Mouse (Mus musculus): ENCODE results near the gene Gab1. TPM values are rescaled to one million over a fixed set of nuclear protein-coding genes. Genes with fewer than 3 reads are reported as not detected.

Gab1 gene
- total RNA-seq, 2 experiments from 2014 or later = 36.7 to 43.6 TPM

DNA sequence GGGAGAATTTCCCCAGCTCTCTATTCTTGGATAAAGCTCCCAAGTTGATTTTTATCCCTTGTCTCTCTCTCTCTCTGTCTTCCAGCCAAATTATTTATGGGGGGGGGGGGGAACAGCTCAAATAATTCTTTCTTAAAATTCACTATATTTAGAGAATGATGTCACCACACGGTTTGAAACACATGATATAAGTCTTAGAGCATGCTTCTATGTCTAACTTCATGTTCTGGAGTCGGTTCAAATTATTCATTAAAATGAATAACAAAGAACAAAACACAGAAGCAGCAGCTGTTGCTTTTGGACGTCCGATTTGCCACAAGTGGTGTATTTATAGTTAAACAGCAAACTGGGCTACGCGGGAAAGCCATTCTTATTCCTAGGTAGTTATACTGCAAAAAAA, 65.1 kb downstream of the Gab1 start:
- DNase-seq = no peak
- intact Hi-C loops (cut with DNase I) = loop anchor here (2.0 kb wide), 3 partner anchors 34 to 64 kb away; no protein-coding TSS in a partner anchor

DNA sequence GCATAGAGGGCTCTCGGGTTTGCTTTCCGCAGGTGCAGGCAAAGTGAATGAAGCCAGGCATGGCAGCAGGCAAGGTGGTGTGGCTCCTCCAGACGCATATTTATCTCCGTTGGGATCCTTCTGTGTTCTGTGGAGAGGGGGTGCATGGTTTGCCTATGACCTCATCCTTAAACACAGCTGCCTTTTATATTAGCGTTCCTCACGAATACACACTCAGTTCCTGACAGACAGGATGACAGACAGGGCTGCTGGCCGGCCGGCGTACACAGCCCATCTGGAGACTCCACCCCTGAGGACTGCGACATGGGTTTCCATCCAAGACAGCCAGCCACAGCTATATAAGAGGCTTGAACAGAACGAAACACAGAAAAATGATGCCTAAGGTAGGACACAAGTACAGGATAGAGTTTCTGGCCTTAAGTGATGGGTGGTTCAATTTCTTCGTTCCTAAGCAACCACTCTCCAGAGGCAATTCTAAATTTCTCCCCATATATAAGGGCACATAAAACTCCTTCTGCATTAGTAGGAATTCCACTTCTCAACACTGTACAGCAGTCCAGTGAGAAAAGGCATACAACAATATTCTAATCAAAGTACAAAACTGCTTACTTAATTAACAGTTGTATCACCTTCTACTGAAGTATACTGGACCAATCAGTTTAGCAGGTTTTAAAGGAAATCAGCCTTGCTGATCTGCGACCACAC, 66.1 kb downstream of the Gab1 start:
- intact Hi-C loops (cut with DNase I) = loop anchor here (2.0 kb wide), 3 partner anchors 35 to 65 kb away; no protein-coding TSS in a partner anchor
- DNase-seq = no peak

DNA sequence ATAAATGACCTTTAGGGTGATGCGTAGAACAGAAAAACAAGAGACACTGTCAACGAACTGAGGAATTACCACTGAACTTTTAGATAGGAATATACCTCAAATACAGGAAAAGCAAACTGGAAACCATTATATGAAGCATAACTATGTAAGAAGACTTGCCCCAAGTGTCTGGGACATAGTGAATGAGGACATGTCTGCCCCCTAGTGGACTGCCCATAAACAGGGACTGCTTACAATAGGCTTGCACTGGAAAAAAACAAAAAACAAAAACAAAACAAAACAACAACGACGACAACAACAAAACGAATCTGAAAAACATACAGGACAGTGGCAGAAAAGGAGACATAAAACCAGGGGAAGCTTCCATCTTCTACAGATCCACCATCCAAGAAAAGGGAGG, 66.9 kb downstream of the Gab1 start:
- peak in 1 of 2 experiments; percentile 55 for DNase-seq
- intact Hi-C loops (cut with DNase I) = loop anchor here (1.0 kb wide), 1 partner anchor 36 kb away; no protein-coding TSS in a partner anchor

DNA sequence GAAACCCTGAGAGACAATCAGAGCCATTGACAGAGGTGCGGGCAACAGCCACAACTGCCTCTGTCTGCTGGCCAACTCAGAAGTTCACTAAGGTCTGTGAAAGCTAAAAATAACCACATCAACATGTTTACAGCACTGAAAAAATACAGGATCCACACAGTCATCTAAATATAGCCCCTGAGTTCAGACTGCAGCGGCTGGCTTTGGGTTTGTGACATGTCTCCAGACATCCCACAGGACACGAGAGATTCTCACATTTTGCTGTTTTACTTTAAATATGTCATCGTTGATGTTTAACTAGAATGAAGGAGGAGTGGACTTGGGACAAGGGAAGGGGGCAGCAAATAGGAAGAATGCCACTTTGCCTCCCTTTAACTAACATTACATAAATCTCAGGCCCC, 68.7 kb downstream of the Gab1 start:
- no peak for DNase-seq
- intact Hi-C loops (cut with DNase I) = no loop called here

DNA sequence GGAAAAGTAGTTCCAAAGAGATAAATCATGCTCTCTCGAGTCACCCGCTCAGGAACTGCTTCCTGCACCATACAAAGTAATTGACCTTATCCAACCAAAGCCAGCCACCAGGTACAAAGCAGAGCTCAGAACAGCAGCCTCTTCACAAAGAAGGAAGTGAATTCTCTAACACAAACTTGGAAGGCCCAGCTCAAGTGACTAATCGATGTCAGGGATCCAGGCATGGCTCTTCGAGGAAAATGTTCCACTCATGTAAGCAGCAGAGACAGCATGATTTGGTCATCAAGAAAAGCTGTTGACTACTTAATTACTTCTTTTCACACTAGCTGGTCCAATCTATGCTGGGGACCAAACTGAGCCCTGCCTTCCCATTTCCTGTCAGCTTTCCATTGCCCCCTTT, 69.4 kb downstream of the Gab1 start:
- DNase-seq = no peak
- intact Hi-C loops (cut with DNase I) = no loop called here

DNA sequence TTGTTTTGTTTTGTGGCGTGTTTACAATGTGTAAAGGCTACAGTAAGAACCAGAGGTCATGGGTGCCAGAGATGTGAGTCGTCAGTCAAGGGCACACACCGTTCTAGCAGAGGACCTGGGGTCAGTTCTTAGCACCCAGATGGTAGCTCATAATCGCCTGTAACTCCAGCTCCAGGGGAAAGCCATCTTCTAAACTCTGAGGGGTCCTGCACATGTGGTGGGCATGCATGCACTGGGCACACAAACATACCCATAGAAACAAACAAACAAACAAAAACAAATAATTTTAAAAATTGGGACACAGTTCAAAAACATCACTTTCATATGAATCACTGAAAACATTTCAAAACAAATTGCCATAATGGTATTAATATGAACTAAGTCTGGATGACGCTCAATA, 69.9 kb downstream of the Gab1 start:
- no peak for DNase-seq
- intact Hi-C loops (cut with DNase I) = no loop called here

DNA sequence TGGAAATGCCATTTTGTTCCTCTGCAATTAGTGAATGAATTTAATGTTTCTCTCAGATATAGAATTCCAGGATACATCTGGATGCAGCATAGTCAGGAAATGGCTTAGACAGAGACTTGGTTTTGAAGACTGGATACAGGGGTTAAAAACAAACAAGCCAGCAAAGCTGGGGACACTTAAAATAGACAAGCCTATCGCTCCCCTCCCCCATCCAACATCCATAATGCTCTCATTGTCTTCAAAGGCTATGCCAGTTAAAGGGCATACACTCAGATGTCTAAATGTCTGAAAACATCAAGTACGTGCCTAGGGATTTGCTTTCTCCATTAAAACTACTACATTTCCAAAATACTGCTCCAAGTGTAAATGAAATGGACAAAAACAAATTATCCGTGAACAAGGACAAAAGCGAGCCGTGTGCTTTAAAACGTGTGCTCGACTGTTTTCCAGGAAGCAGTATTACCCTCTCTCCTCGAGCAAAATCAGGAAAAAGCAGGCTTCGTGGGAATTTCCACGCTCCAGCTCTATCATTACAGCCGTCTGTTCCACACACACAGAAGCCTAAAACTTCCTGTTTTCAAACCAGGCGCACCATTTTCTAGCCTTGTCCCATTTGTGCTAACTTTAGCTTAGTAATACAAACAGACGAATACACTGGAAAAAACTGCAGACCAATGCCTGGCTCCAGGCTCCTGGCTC, 72.4 kb downstream of the Gab1 start:
- intact Hi-C loops (cut with DNase I) = no loop called here
- no peak for DNase-seq

DNA sequence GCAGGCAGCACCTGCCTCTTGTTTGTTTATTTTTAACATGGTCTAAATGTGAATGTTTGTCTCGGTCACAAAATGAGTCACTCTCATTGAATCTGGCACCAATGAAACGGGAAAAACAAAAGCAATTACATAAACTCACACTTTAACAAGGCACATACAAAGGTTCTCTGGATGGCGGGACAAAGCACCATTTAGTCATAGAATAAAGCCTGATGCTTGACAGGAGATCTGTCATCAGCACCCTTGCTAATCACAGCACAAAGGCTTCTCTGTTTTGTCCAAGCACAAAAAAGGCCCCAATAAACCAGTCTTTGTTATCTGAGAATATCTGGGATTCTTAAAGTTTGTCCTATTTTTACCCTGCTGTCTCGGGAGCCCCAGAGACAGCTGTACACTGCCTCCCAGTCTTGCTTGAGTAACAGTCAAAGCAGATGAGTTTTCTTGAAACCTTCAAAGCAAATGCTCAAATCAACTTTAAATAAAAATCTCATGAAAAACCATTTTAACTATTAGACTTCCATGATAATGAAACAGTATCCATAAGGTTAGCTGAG, 76.2 kb downstream of the Gab1 start:
- no peak for DNase-seq
- intact Hi-C loops (cut with DNase I) = no loop called here

DNA sequence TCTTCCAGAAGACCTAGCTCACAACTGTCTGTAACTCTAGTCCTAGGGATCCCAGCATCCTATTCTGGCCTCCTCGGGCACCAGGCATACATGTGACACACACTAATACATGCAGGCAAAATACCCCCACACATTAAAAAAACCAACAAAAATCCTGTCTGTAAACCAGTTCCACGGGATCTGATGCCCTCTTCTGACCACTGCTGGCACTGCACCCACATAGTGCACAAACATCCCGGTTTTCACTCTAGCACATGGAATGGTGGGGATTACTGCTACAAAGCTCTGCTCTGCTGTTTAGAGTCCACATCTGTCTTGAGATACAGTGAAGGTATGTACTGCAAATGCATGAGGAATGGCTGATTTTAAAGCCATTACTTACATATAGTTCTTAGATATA, 81.5 kb downstream of the Gab1 start:
- no peak for DNase-seq
- intact Hi-C loops (cut with DNase I) = loop anchor here (5.0 kb wide), 1 partner anchor 79 kb away; no protein-coding TSS in a partner anchor

DNA sequence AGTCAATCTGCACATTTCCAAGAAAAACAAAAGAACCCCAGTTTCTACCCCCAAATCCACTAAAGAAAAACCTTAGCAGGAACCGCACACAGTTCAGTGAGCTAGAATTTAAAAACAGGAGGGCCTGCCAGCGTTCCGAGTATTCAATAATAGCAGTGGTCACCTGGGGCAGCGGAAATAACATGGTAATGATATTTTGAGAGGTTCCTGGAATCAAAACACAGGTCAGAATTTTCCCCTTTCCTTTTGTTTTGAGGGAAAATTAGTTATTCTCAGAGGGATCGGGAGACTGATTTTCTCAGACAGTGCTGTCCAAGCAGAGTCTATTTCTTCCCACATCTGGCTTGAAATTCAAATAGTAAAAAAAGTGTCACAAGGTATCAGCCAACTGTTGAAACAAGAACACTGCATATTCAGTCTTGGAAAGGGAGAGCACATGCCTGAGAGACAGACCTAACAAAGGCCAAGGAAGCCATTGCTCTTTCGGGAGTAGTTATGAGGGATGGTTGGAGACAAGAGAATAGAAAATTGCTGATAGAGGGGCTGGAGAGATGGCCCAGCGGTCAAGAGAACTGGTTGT, 82.0 kb downstream of the Gab1 start:
- intact Hi-C loops (cut with DNase I) = loop anchor here (5.0 kb wide), 1 partner anchor 79 kb away; no protein-coding TSS in a partner anchor
- no peak for DNase-seq

DNA sequence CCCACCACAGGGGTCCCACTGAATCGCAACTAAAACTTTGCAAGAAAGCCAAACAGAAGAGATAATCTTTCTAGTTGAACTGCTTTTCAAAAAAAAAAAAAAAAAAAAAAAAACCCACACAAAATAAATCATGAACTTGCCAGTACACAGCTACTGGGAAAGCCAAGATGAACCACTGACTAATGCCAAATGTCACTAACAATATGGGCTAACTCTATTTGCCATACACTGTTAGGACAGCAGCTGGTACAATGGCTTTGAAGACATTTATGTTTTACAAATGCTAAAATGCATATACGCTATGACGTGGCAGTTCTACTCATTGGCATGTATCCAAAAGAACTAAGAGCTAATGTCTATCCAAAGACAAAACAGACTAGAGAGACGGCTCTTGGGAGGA, 84.2 kb downstream of the Gab1 start:
- DNase-seq = no peak
- intact Hi-C loops (cut with DNase I) = loop anchor here (5.0 kb wide), 1 partner anchor 81 kb away; no protein-coding TSS in a partner anchor

DNA sequence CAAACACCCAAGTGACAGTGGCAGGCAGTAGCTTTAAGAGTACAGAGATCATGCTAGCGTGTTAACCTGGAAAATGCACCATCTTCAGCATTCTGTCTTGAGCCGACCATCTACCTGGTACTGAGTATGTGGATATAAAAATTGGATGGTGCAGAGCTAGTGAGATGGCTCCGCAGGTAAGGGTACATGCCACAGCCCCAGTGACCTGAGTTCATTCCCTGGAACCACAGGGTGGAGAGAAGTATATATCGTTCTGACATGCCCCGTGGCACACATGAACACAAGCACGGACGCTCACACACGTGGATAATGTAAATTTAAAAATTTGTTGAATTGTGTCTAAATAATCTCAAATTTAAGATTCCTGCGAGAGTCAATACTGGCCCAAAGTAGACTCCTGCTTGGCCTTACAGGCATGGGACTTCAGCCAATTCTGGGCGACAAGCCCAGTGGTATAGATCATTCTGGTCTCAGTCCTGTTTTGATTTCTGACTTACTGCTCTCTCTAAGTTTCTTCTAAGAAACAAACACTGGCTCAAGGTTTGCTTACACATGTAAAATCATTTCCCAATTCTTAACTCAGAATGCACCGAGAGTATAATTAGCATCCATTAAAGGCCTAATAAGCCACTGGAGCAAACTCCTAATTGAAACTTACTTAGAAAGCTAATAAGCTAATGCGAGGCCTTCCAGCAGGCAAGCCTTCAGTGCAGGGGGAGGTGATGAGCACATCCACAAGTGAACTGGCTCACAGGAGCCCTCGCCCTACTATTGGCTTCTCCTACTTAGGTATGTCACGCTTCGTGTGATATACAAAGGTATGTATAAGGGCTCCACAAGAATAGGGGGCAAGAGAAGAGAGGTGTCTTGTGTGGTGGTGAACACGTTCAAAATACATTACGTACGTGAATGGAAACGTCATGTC, 85.5 kb downstream of the Gab1 start:
- intact Hi-C loops (cut with DNase I) = loop anchor here (5.0 kb wide), 1 partner anchor 82 kb away; no protein-coding TSS in a partner anchor
- no peak for DNase-seq

DNA sequence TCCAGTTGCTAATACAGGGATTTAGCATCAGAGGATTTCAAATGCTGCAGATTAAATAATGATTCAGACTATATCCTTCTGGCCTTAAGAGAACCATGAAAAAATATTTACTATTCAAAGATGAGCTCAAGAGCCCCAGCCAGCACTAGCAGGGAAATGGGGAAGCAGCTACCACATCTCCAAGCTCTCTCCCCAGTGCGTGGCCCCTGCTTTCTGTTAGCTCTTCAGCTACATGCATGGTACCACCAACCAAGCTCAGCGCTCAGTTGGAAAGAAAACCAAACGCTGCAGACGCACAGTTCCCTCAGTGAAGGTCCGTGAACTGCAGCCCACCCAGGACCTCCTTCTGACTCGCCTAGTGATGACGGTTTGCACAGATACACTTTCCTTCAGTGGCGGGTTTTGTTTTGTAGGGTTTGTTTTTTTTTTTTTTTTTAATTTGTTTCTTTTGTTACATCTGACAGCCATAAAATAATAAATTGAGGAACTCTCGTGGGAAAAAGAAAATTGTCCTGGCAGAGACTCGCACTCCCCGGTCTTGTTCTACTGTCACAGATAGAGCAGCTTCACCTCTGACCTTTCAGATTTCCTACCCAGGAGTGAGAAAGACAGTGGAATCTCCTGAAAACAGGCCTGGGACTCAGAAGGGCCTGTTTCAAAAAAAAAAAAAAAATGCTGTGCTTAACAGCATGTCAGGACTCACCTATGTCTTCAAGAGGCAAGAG, 86.4 kb downstream of the Gab1 start:
- intact Hi-C loops (cut with DNase I) = no loop called here
- no peak for DNase-seq

DNA sequence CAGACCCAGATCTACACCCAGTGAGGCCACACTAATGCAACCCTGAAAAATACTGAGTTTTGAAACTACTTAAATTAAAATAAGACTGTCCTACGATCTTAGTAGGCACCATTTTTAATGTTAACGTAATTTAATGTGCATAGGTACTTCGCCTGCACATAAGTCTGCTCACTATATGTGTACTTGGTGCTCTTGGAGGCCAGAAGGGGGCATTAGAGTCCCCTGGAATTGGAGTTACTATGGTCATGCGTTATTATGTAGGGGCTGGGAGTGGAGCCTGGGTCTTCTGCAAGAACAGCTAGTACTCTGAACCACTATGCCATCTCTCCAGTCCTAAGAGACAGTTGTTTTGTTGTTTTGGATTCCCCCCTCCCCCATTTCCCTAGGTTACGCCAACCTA, 88.1 kb downstream of the Gab1 start:
- intact Hi-C loops (cut with DNase I) = no loop called here

DNA sequence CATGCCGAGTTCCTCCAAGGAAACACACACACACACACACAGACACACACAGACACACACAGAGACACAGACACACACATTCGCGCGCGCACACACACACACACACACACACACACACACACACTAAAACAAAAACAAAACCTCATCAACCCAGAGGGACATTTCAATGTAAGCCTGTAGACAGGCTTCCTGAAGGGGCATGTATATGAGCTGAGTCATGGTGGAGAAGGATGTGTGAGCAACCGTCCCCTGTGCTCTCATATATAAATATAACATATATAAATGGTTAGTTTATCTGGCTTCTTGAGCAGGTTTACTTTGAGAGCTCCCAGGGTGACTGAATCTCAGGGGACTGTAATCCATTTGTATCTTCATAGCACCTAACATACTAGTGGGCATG, 91.0 kb downstream of the Gab1 start:
- intact Hi-C loops (cut with DNase I) = no loop called here
- DNase-seq = no peak

More for the DNA sequence above, 88.1 kb downstream of the Gab1 start:
- no peak for DNase-seq

DNA sequence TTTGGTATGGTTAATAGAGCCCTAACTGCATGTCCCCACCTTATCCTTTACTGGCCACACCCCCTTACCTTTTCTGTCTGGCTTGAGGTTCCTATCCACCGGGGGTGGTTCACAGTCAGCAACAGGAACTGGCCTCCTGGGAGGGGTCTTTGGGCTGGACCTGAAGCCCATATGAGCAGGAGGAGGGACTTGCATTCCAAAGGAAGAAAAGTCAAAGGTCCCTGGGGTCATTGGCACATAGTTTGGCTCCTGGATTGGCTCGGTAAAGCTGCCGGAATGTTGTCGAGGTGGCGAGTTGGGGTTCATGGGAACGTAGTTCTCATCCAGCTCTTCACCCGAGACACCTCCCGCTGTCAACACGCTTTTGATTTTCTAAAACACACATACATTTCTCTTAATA, 95.8 kb downstream of the Gab1 start:
- no peak for DNase-seq
- intact Hi-C loops (cut with DNase I) = no loop called here

DNA sequence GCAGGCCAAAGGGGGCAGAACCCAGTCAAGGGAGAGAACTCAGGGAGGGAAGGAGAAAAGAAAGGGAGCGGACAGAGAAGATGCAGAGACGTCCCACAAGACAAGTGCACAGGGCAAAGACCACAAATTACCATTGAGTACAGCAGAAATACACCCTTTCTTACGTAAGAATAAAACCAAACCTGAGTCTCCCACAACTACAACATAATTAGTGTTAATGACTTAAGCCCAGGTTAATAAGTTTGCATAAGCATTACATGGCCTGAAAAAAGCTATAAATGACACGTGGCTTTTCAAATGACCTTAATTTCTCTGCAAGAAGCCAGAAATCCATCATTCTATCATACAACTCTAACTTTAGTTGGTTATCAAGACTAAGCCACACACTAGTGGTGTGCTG, 97.0 kb downstream of the Gab1 start:
- intact Hi-C loops (cut with DNase I) = no loop called here
- DNase-seq = no peak

DNA sequence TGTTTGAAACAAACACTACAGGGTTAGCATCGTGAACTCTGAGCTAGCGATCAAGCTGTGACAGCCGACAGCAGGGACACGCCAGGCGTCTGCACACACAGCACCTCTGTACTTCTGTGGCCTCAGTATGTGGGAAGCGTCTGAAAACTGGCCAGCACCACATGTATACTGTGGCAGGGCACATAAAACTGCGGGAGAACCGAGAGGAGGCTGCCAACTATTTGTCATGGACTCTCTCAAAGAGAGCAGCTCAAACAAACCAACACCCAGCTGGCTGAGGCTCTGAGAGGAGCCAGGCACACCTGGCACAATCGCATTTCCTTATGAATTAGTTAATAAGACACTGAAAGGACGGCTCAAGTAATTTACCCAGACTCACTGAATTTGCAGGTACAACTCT, 99.0 kb downstream of the Gab1 start:
- DNase-seq = no peak
- intact Hi-C loops (cut with DNase I) = no loop called here

DNA sequence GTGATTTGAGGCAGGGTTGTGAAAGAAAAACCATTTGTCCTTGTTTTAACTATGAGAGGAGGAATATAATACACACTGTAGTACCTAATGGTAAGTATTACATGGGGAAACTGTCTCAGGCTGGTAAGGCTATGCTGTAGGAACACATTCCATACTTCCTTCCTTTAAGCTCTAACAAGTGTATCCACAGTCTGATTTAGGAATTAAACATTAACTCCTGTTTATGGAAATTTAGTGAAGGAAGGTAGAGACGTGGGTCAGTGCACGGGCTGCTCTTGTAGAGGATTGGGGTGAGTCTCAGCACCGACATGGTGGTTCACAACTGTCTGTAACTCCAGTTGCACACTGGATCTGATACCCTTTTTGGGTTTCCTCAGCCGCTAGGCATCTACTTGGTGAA, 100.0 kb downstream of the Gab1 start:
- DNase-seq = no peak
- intact Hi-C loops (cut with DNase I) = no loop called here

DNA sequence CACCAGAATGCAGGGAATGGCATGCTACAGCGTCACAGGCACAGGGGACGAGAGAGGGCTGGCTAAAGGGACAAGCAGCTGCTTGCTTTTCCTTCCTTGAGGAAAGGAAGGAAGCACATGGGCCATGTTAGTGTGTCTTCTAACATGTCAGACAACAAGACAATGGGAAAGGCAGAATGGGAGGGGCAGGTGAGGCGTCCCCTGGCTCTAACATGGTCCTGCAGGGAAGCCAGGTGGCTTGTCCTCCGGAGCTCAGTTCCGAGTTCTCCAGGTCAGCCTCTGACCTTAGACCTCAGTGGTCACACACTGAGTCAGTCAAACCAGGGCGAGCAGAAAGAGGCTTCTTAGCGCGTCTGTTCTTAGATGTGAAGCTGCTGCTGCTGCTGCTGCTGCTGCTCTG, 103.9 kb downstream of the Gab1 start:
- intact Hi-C loops (cut with DNase I) = no loop called here
- DNase-seq = no peak

Data from heart, postnatal 36 days (tissue).